In genomic region chr9:45783249-45784069, GRCm38 (mm10) we compare ENCODE assay signal across 20 mouse cellular contexts. TPM values are rescaled to one million over a fixed set of nuclear protein-coding genes. Genes with fewer than 3 reads are reported as not detected.
DNase-seq lines count a peak whose midpoint lies in the region; ATAC-seq and TF ChIP-seq lines count a peak whose summit lies in the region.
"Had no signal": no experiment of that assay in that cellular context is flagged by ENCODE, and none has a peak within 500 bp of the region (broad histone marks: within the 10 kb centered on the region; RNA-seq: fewer than 3 reads in every experiment).

No protein-coding gene starts in this region.

- no peak overlapping the region for H3K4me3 ChIP-seq in embryonic facial prominence, embryonic 14.5 days (ENCODE audit: low read depth, low read length)
- H3K4me3 ChIP-seq in embryonic facial prominence, embryonic 10.5 days, result no peak overlapping the region
- no peak overlapping the region for H3K4me3 ChIP-seq in limb, embryonic 12.5 days (replicated peaks)
- H3K4me3 ChIP-seq in limb, embryonic 10.5 days, result no peak overlapping the region
- H3K4me3 ChIP-seq in hindbrain, postnatal 0 days (ENCODE audit: low read length), result no peak overlapping the region
- H3K4me3 ChIP-seq in neural tube, embryonic 14.5 days (ENCODE audit: low read depth, low read length), result no peak overlapping the region
- H3K4me3 ChIP-seq: embryonic facial prominence, embryonic 15.5 days; heart, embryonic 12.5 days; layer of hippocampus, adult 2 months; midbrain, embryonic 12.5 days had no signal

- no peak overlapping the region for H3K27ac ChIP-seq in embryonic facial prominence, embryonic 14.5 days (replicated peaks; ENCODE audit: low read depth, low read length)
- no peak overlapping the region for H3K27ac ChIP-seq in embryonic facial prominence, embryonic 10.5 days (replicated peaks)
- 0 out of 2 replicates have a peak overlapping the region, but pooled peaks have one; percentile 37 for H3K27ac ChIP-seq in limb, embryonic 12.5 days
- no peak overlapping the region for H3K27ac ChIP-seq in limb, embryonic 10.5 days
- H3K27ac ChIP-seq in hindbrain, postnatal 0 days, result peak overlapping the region; percentile 72
- peak overlapping the region; percentile 83 for H3K27ac ChIP-seq in neural tube, embryonic 14.5 days (ENCODE audit: low read depth, low read length)
- H3K27ac ChIP-seq: embryonic facial prominence, embryonic 15.5 days; layer of hippocampus, adult 2 months; macrophage; midbrain, embryonic 12.5 days had no signal

- DNase-seq in embryonic facial prominence, embryonic 14.5 days (ENCODE audit: low spot score), result peak; percentile 49
- DNase-seq in embryonic facial prominence, embryonic 10.5 days (ENCODE audit: low spot score), result no peak
- no peak for DNase-seq in limb, embryonic 10.5 days (ENCODE audit: low spot score)
- peak; percentile 65 for DNase-seq in hindbrain, postnatal 0 days (ENCODE audit: low spot score)
- no peak for DNase-seq in adrenal gland, adult 8-10 months
- DNase-seq in urinary bladder, postnatal 25 days (ENCODE audit: low spot score), result no peak
- DNase-seq: adrenal gland, postnatal 10 days; cerebellum, adult 9-11 months; kidney, adult 8-10 months; kidney, postnatal 14 days; layer of hippocampus, postnatal 36 days; liver, postnatal 0 days; right cerebral cortex, adult 18-20 months had no signal

- ATAC-seq in embryonic facial prominence, embryonic 14.5 days (ENCODE audit: low read depth), result no peak
- ATAC-seq in limb, embryonic 12.5 days (ENCODE audit: insufficient number of reproducible peaks, insufficient read depth, low FRiP score, low TSS enrichment, low read depth), result no peak
- ATAC-seq in hindbrain, postnatal 0 days, result peak; percentile 39
- ATAC-seq in neural tube, embryonic 14.5 days (ENCODE audit: low read depth), result no peak
- ATAC-seq: liver, postnatal 0 days had no signal

- TF ChIP-seq CTCF in hindbrain, postnatal 0 days (IDR thresholded peaks at IDR 0.05; ENCODE audit: low read depth), result no peak

- no peaks in the 10 kb centered on the region for H3K27me3 ChIP-seq in embryonic facial prominence, embryonic 14.5 days (replicated peaks; ENCODE audit: control insufficient read depth, insufficient read depth, low read length)
- no peaks in the 10 kb centered on the region for H3K27me3 ChIP-seq in embryonic facial prominence, embryonic 10.5 days (replicated peaks; ENCODE audit: low read depth, poor library complexity, severe bottlenecking)
- H3K27me3 ChIP-seq in limb, embryonic 12.5 days, result no peaks in the 10 kb centered on the region
- H3K27me3 ChIP-seq in limb, embryonic 10.5 days (ENCODE audit: low read depth, poor library complexity, severe bottlenecking), result no peaks in the 10 kb centered on the region
- no peaks in the 10 kb centered on the region for H3K27me3 ChIP-seq in hindbrain, postnatal 0 days (ENCODE audit: insufficient read depth, low read length)
- no peaks in the 10 kb centered on the region for H3K27me3 ChIP-seq in neural tube, embryonic 14.5 days (ENCODE audit: control insufficient read depth, insufficient read depth, low read length)
- H3K27me3 ChIP-seq: embryonic facial prominence, embryonic 15.5 days; heart, embryonic 12.5 days; midbrain, embryonic 12.5 days had no signal

- peaks cover 23% of the 10 kb centered on the region for H3K36me3 ChIP-seq in embryonic facial prominence, embryonic 14.5 days (ENCODE audit: control insufficient read depth, insufficient read depth, low read length)
- peaks cover 39% of the 10 kb centered on the region for H3K36me3 ChIP-seq in embryonic facial prominence, embryonic 10.5 days (replicated peaks)
- H3K36me3 ChIP-seq in limb, embryonic 12.5 days, result peaks cover 41% of the 10 kb centered on the region
- peaks cover 44% of the 10 kb centered on the region for H3K36me3 ChIP-seq in limb, embryonic 10.5 days
- H3K36me3 ChIP-seq in hindbrain, postnatal 0 days (ENCODE audit: insufficient read depth, low read length), result peaks cover 5% of the 10 kb centered on the region; the same call in 1 of the 2 replicates
- H3K36me3 ChIP-seq in neural tube, embryonic 14.5 days (ENCODE audit: control insufficient read depth, insufficient read depth, low read length), result peaks cover 4% of the 10 kb centered on the region; the same call in 1 of the 2 replicates

- H3K4me1 ChIP-seq in embryonic facial prominence, embryonic 14.5 days (ENCODE audit: control insufficient read depth, insufficient read depth, low read length), result peaks cover 8% of the 10 kb centered on the region; the same call in 1 of the 2 replicates
- H3K4me1 ChIP-seq in embryonic facial prominence, embryonic 10.5 days, result peaks cover 8% of the 10 kb centered on the region; the same call in 1 of the 2 replicates
- no peaks in the 10 kb centered on the region for H3K4me1 ChIP-seq in limb, embryonic 12.5 days (replicated peaks)
- H3K4me1 ChIP-seq in limb, embryonic 10.5 days, result peaks cover 4% of the 10 kb centered on the region; the same call in 1 of the 2 replicates
- 0 out of 2 replicates have a peak, but pooled peaks cover 3% of the 10 kb centered on the region for H3K4me1 ChIP-seq in hindbrain, postnatal 0 days (ENCODE audit: insufficient read depth, low read length)
- peaks cover 5% of the 10 kb centered on the region; the same call in 1 of the 2 replicates for H3K4me1 ChIP-seq in neural tube, embryonic 14.5 days (ENCODE audit: control insufficient read depth, insufficient read depth, low read length)
- H3K4me1 ChIP-seq: midbrain, embryonic 12.5 days had no signal

- no peak overlapping the region for H3K4me2 ChIP-seq in embryonic facial prominence, embryonic 14.5 days (ENCODE audit: low read depth, low read length)
- H3K4me2 ChIP-seq in limb, embryonic 12.5 days, result no peak overlapping the region
- H3K4me2 ChIP-seq in hindbrain, postnatal 0 days (ENCODE audit: low read depth, low read length), result no peak overlapping the region
- H3K4me2 ChIP-seq in neural tube, embryonic 14.5 days (ENCODE audit: low read depth, low read length), result no peak overlapping the region
- H3K4me2 ChIP-seq: embryonic facial prominence, embryonic 15.5 days; heart, embryonic 12.5 days; midbrain, embryonic 12.5 days had no signal

- 70% methylated on average over 12 of the region's 12 CpGs for WGBS in embryonic facial prominence, embryonic 14.5 days
- WGBS in embryonic facial prominence, embryonic 10.5 days, result 92% methylated on average over 12 of the region's 12 CpGs
- WGBS in limb, embryonic 12.5 days, result 84% methylated on average over 12 of the region's 12 CpGs
- 91% methylated on average over 12 of the region's 12 CpGs for WGBS in limb, embryonic 10.5 days
- WGBS in hindbrain, postnatal 0 days, result 65% methylated on average over 12 of the region's 12 CpGs
- 64% methylated on average over 12 of the region's 12 CpGs for WGBS in neural tube, embryonic 14.5 days

- no peak overlapping the region for H3K9ac ChIP-seq in embryonic facial prominence, embryonic 14.5 days (ENCODE audit: low read depth, low read length)
- H3K9ac ChIP-seq in limb, embryonic 12.5 days (replicated peaks), result no peak overlapping the region
- H3K9ac ChIP-seq in hindbrain, postnatal 0 days (replicated peaks; ENCODE audit: low read length), result no peak overlapping the region
- H3K9ac ChIP-seq in neural tube, embryonic 14.5 days (replicated peaks; ENCODE audit: low read depth, low read length), result no peak overlapping the region
- H3K9ac ChIP-seq: embryonic facial prominence, embryonic 15.5 days; heart, embryonic 12.5 days; liver, postnatal 0 days; midbrain, embryonic 12.5 days had no signal

- no peaks in the 10 kb centered on the region for H3K9me3 ChIP-seq in embryonic facial prominence, embryonic 14.5 days (ENCODE audit: control insufficient read depth, low read length)
- no peaks in the 10 kb centered on the region for H3K9me3 ChIP-seq in embryonic facial prominence, embryonic 10.5 days
- H3K9me3 ChIP-seq in limb, embryonic 12.5 days, result no peaks in the 10 kb centered on the region
- H3K9me3 ChIP-seq in limb, embryonic 10.5 days (replicated peaks), result no peaks in the 10 kb centered on the region
- H3K9me3 ChIP-seq in hindbrain, postnatal 0 days (ENCODE audit: low read length), result no peaks in the 10 kb centered on the region
- H3K9me3 ChIP-seq in neural tube, embryonic 14.5 days (ENCODE audit: control insufficient read depth, low read length), result no peaks in the 10 kb centered on the region
- H3K9me3 ChIP-seq: embryonic facial prominence, embryonic 15.5 days; heart, embryonic 12.5 days; midbrain, embryonic 12.5 days had no signal

RNA-seq across cellular contexts. Expression of gene Cep164, which starts 45.0 kb away (rescaled TPM):
- polyA plus RNA-seq in embryonic facial prominence, embryonic 14.5 days (2014; fragmentation: Nextera tagmentation; extraction: Ambion mirVana), result 26.2 and 27.6 TPM in 2 replicates
- polyA plus RNA-seq in embryonic facial prominence, embryonic 10.5 days (2016; fragmentation: Nextera tagmentation; extraction: Ambion mirVana), result 22.8 and 24.4 TPM in 2 replicates
- 23.6 and 26.2 TPM in 2 replicates for polyA plus RNA-seq in limb, embryonic 12.5 days (2016; fragmentation: Nextera tagmentation; extraction: Ambion mirVana)
- polyA plus RNA-seq in limb, embryonic 10.5 days (2016; fragmentation: Nextera tagmentation; extraction: Ambion mirVana), result 22.0 and 24.1 TPM in 2 replicates
- total RNA-seq in hindbrain, postnatal 0 days (2014; rRNA removed), result 13.7 and 24.6 TPM in 2 replicates
- polyA plus RNA-seq in hindbrain, postnatal 0 days (2015; fragmentation: Nextera tagmentation; extraction: Ambion mirVana), result 14.2 and 14.3 TPM in 2 replicates
- 11.8 and 12.7 TPM in 2 replicates for polyA plus RNA-seq in neural tube, embryonic 14.5 days (2014; fragmentation: Nextera tagmentation; extraction: Ambion mirVana)
- total RNA-seq in adrenal gland, adult 8-10 months (2022), result 10 to 100 TPM; 17.6 to 30.5 (median 23.3) TPM

RNA-seq across cellular contexts. Expression of gene Bace1, which starts 54.9 kb away (rescaled TPM):
- 40.6 and 41.3 TPM in 2 replicates for polyA plus RNA-seq in embryonic facial prominence, embryonic 14.5 days (2014; fragmentation: Nextera tagmentation; extraction: Ambion mirVana)
- polyA plus RNA-seq in embryonic facial prominence, embryonic 10.5 days (2016; fragmentation: Nextera tagmentation; extraction: Ambion mirVana), result 22.4 and 22.6 TPM in 2 replicates
- polyA plus RNA-seq in limb, embryonic 12.5 days (2016; fragmentation: Nextera tagmentation; extraction: Ambion mirVana), result 27.3 and 28.3 TPM in 2 replicates
- 20.3 and 22.1 TPM in 2 replicates for polyA plus RNA-seq in limb, embryonic 10.5 days (2016; fragmentation: Nextera tagmentation; extraction: Ambion mirVana)
- 77.0 and 92.0 TPM in 2 replicates for total RNA-seq in hindbrain, postnatal 0 days (2014; rRNA removed)
- 39.3 TPM in 2 replicates for polyA plus RNA-seq in hindbrain, postnatal 0 days (2015; fragmentation: Nextera tagmentation; extraction: Ambion mirVana)
- polyA plus RNA-seq in neural tube, embryonic 14.5 days (2014; fragmentation: Nextera tagmentation; extraction: Ambion mirVana), result 49.8 and 56.4 TPM in 2 replicates
- total RNA-seq in adrenal gland, adult 8-10 months (2022), result 10 to 100 TPM; 28.6 to 36.2 (median 32.4) TPM

Comparison
In these comparisons a context has a peak if more than half of its experiments do, and no peak if none do; other contexts are left out.
1. DNase-seq: peak in embryonic facial prominence, embryonic 14.5 days (single experiment) and hindbrain, postnatal 0 days (single experiment); none in embryonic facial prominence, embryonic 10.5 days (single experiment), limb, embryonic 10.5 days (single experiment), adrenal gland, adult 8-10 months (single experiment) and urinary bladder, postnatal 25 days (single experiment).
2. H3K27ac ChIP-seq: peak in limb, embryonic 12.5 days (single experiment), hindbrain, postnatal 0 days (single experiment) and neural tube, embryonic 14.5 days (single experiment); none in embryonic facial prominence, embryonic 14.5 days (single experiment), embryonic facial prominence, embryonic 10.5 days (single experiment) and limb, embryonic 10.5 days (single experiment).